Mouse (Mus musculus) lung, postnatal 0 days (tissue): ENCODE data around the gene Tbc1d9. TPM values are rescaled to one million over a fixed set of nuclear protein-coding genes. Genes with fewer than 3 reads are reported as not detected.
A peak's percentile ranks its signal among the peaks of the same experiment; 100 is the strongest.

Source experiments
- ATAC-seq: fragments of 200-750 bp; cut with Nextera tagmentation; 2 replicates; pipeline ENCODE4 v1.8.0; 2017; ENCODE audit warnings: moderate library complexity
- DNase-seq: peaks from one replicate; pipeline ENCODE4 v3.0.0-alpha.2; 2016; ENCODE audit warnings: low spot score
- H3K27ac ChIP-seq: fragments of 300-500 bp; sonication (generic); 2 replicates; pipeline ENCODE4 v1.5.1; 2014; ENCODE audit warnings: antibody characterized with exemption, mild to moderate bottlenecking, low read length, mixed read lengths
- H3K27me3 ChIP-seq: fragments of 300-500 bp; sonication (generic); replicated peaks from 2 replicates; pipeline ENCODE4 v1.6.1; 2014; ENCODE audit warnings: low read length, mixed read lengths; ENCODE audit not compliant: insufficient read depth
- H3K36me3 ChIP-seq: fragments of 300-500 bp; sonication (generic); 2 replicates; pipeline ENCODE4 v1.6.1; 2014; ENCODE audit warnings: low read length, mixed read lengths; ENCODE audit not compliant: insufficient read depth
- H3K4me1 ChIP-seq: fragments of 300-500 bp; sonication (generic); 2 replicates; pipeline ENCODE4 v1.6.1; 2014; ENCODE audit warnings: antibody characterized with exemption, low read depth, low read length, mixed read lengths; ENCODE audit not compliant: insufficient read depth
- H3K4me2 ChIP-seq: fragments of 300-500 bp; sonication (generic); replicated peaks from 2 replicates; pipeline ENCODE4 v1.6.1; 2014; ENCODE audit warnings: low read depth, mild to moderate bottlenecking, low read length, moderate library complexity, mixed read lengths
- H3K4me3 ChIP-seq: fragments of 300-500 bp; sonication (generic); 2 replicates; pipeline ENCODE4 v1.5.1; 2014; ENCODE audit warnings: low read depth, low read length
- H3K9ac ChIP-seq: fragments of 300-500 bp; sonication (generic); replicated peaks from 2 replicates; pipeline ENCODE4 v1.6.1; 2014; ENCODE audit warnings: low read depth, mild to moderate bottlenecking
- H3K9me3 ChIP-seq: fragments of 300-500 bp; sonication (generic); 2 replicates; pipeline ENCODE4 v1.6.1; 2016; ENCODE audit warnings: low read length, mixed read lengths
- CTCF ChIP-seq: IDR thresholded peaks from 2 replicates; pipeline ENCODE4 v1.5.1; 2016; ENCODE audit warnings: antibody characterized with exemption, mild to moderate bottlenecking
- EP300 ChIP-seq: IDR thresholded peaks from 2 replicates; pipeline ENCODE4 v1.6.1; 2016; ENCODE audit warnings: antibody characterized with exemption, mild to moderate bottlenecking, control low read depth
- WGBS: fragments of 180-500 bp; shearing (Covaris S2); extraction: QIAGEN DNeasy Blood & Tissue Kit; methylation state at CpG from one replicate; pipeline ENCODE4 v1.1.7; 2014; 5-methylcytosine and 5-hydroxymethylcytosine counted together
- polyA plus RNA-seq: library from polyadenylated mRNA; unstranded; fragments of >200 nt; fragmentation: Nextera tagmentation; extraction: Ambion mirVana; gene quantifications from 2 replicates; pipeline ENCODE4 v1.2.1, GENCODE M21; 2015

Gene Tbc1d9
- polyA plus RNA-seq, 1 experiment from 2014 or later = 1.8 TPM

- no peak overlapping the region for H3K4me3 ChIP-seq
- no peaks in the 10 kb centered on the region for H3K4me1 ChIP-seq
- no peak overlapping the region for H3K4me2 ChIP-seq
- H3K36me3 ChIP-seq = no peaks in the 10 kb centered on the region
- DNase-seq = no peak
- no peak for ATAC-seq
- WGBS = 88% methylated on average over 2 of the region's 2 CpGs
- H3K9me3 ChIP-seq = no peaks in the 10 kb centered on the region
- no peak overlapping the region for H3K27ac ChIP-seq
- no peak for TF ChIP-seq CTCF
- no peaks in the 10 kb centered on the region for H3K27me3 ChIP-seq
- H3K9ac ChIP-seq = no peak overlapping the region
Measured at GRCm38 (mm10) chr8:83217891-83218290, 52.7 kb downstream of the Tbc1d9 start.

DNA sequence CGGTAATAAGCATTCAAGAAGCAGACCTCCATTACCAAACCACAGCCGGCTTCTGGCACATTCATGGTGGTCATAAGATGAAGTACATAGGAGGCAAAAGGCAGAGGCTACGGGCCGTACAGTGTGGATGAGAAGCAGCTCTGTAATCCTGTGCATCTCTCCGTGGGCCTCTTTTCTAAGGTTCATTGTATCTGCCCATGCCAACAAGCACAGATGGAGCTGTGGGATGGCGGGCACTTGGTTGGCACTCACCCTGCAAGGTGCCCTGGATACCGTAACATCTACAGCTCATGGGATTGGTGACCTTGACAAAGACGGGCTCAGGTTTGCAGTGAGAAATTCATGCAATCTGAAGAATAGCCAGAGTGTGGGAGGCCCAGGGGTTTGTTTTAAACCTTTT lies 54.2 kb downstream of the Tbc1d9 start:
- Histone ChIP-seq H3K36me3 (no peaks in the 10 kb centered on the region), H3K27me3 (no peaks in the 10 kb centered on the region), H3K4me3 (no peak overlapping the region), H3K9ac (no peak overlapping the region), H3K4me2 (no peak overlapping the region), H3K9me3 (no peaks in the 10 kb centered on the region), H3K27ac (no peak overlapping the region), H3K4me1 (no peaks in the 10 kb centered on the region)
- WGBS = 90% methylated on average over 8 of the region's 8 CpGs
- no peak for DNase-seq
- TF ChIP-seq EP300 (no peak), CTCF (no peak)
- ATAC-seq = no peak

GRCm38 (mm10) chr8:83220746-83221145 lies 55.6 kb downstream of the Tbc1d9 start:
- DNase-seq (no peak), ATAC-seq (no peak)
- no peak overlapping the region for H3K27ac ChIP-seq
- 80% methylated on average over 3 of the region's 3 CpGs for WGBS
- TF ChIP-seq EP300 (no peak), CTCF (no peak)
- H3K36me3 ChIP-seq = no peaks in the 10 kb centered on the region
- H3K4me3 ChIP-seq = no peak overlapping the region
- H3K9me3 ChIP-seq = no peaks in the 10 kb centered on the region
- H3K27me3 ChIP-seq = no peaks in the 10 kb centered on the region
- H3K4me1 ChIP-seq = no peaks in the 10 kb centered on the region
- no peak overlapping the region for H3K4me2 ChIP-seq
- H3K9ac ChIP-seq = no peak overlapping the region

GRCm38 (mm10) chr8:83224754-83225416 lies 59.7 kb downstream of the Tbc1d9 start:
- Histone ChIP-seq H3K4me3 (no peak overlapping the region), H3K4me2 (no peak overlapping the region), H3K27ac (no peak overlapping the region), H3K27me3 (no peaks in the 10 kb centered on the region), H3K36me3 (no peaks in the 10 kb centered on the region), H3K4me1 (no peaks in the 10 kb centered on the region), H3K9me3 (no peaks in the 10 kb centered on the region), H3K9ac (no peak overlapping the region)
- ATAC-seq (no peak), DNase-seq (no peak)
- WGBS = 82% methylated on average over 5 of the region's 5 CpGs
- TF ChIP-seq CTCF (no peak), EP300 (no peak)

GRCm38 (mm10) chr8:83225598-83225997 lies 60.4 kb downstream of the Tbc1d9 start:
- WGBS = 80% methylated on average over 2 of the region's 2 CpGs
- H3K4me2 ChIP-seq = no peak overlapping the region
- no peaks in the 10 kb centered on the region for H3K4me1 ChIP-seq
- DNase-seq (no peak), ATAC-seq (no peak)
- no peaks in the 10 kb centered on the region for H3K9me3 ChIP-seq
- H3K36me3 ChIP-seq = no peaks in the 10 kb centered on the region
- H3K27me3 ChIP-seq = no peaks in the 10 kb centered on the region
- no peak overlapping the region for H3K27ac ChIP-seq
- no peak overlapping the region for H3K9ac ChIP-seq
- TF ChIP-seq CTCF (no peak), EP300 (no peak)
- H3K4me3 ChIP-seq = no peak overlapping the region

DNA sequence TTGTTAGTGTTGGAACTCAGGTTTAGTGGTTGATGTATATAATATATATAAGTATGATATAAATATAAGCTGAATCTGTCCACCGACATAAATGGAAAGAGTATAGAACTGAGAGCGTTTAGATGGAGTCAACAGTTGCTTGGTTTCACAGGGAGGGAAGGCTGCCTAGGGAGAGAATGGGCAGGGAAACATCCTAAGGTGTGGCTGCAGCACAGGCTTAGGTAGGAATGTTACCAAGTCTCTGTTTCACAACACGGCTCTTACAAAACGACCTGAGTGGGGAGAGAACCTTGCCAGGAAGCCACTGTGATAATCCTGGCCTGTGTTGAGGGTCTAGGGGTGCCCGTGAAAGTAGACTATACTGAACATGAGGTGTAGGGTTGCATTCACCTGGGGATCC lies 62.2 kb downstream of the Tbc1d9 start:
- Histone ChIP-seq H3K4me1 (no peaks in the 10 kb centered on the region), H3K27me3 (no peaks in the 10 kb centered on the region), H3K9me3 (no peaks in the 10 kb centered on the region), H3K9ac (no peak overlapping the region), H3K4me3 (no peak overlapping the region), H3K4me2 (no peak overlapping the region), H3K27ac (no peak overlapping the region), H3K36me3 (no peaks in the 10 kb centered on the region)
- peak; percentile 83 for ATAC-seq
- whole genome bisulfite sequencing = 56% methylated on average over 5 of the region's 5 CpGs
- TF ChIP-seq CTCF (no peak), EP300 (no peak)
- DNase-seq = peak; percentile 64

DNA sequence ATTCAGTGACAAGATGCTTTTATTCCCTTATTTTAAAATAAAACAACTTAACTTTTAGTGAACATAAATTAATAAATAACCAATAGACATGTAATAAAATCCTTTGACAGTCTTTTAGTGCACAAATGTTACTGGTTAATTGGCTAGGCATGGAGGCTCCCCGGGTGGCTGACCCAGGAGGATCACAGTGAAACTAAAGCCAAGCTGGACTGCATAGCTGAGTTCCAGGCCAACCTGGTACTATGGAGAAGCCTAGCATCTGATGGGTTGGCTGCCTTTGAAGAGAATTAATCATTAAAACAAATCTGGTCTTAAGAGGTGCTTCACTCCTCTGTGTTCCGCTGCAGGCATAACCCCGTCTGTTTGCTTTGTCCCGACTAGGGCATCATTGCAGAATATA lies 67.9 kb downstream of the Tbc1d9 start:
- Histone ChIP-seq H3K27ac (no peak overlapping the region), H3K36me3 (no peaks in the 10 kb centered on the region), H3K9ac (no peak overlapping the region), H3K27me3 (no peaks in the 10 kb centered on the region), H3K4me2 (no peak overlapping the region), H3K9me3 (no peaks in the 10 kb centered on the region), H3K4me3 (no peak overlapping the region), H3K4me1 (no peaks in the 10 kb centered on the region)
- DNase-seq (no peak), ATAC-seq (no peak)
- 56% methylated on average over 4 of the region's 4 CpGs for WGBS
- TF ChIP-seq CTCF (no peak), EP300 (no peak)
